Mouse (Mus musculus) stomach, embryonic 15.5 days (tissue): ENCODE data around the gene Crispld2. TPM values are rescaled to one million over a fixed set of nuclear protein-coding genes. Genes with fewer than 3 reads are reported as not detected.
A peak's percentile ranks its signal among the peaks of the same experiment; 100 is the strongest.

Experiments used
- ATAC-seq: fragments of 200-750 bp; cut with Nextera tagmentation; 2 replicates; pipeline ENCODE4 v1.8.0; 2017; ENCODE audit warnings: low read depth, moderate number of reproducible peaks, moderate TSS enrichment; ENCODE audit not compliant: insufficient read depth, low FRiP score
- H3K27ac ChIP-seq: fragments of 300-500 bp; sonication (generic); 2 replicates; pipeline ENCODE4 v1.5.1; 2015; ENCODE audit warnings: mild to moderate bottlenecking, inconsistent platforms
- H3K27me3 ChIP-seq: fragments of 300-500 bp; sonication (generic); replicated peaks from 2 replicates; pipeline ENCODE4 v1.6.1; 2015; ENCODE audit warnings: inconsistent platforms
- H3K36me3 ChIP-seq: fragments of 300-500 bp; sonication (generic); 2 replicates; pipeline ENCODE4 v1.6.1; 2015; ENCODE audit warnings: inconsistent platforms
- H3K4me1 ChIP-seq: fragments of 300-500 bp; sonication (generic); 2 replicates; pipeline ENCODE4 v1.6.1; 2015; ENCODE audit warnings: inconsistent platforms
- H3K4me2 ChIP-seq: fragments of 300-500 bp; sonication (generic); 2 replicates; pipeline ENCODE4 v1.6.1; 2015; ENCODE audit warnings: mild to moderate bottlenecking, inconsistent platforms
- H3K4me3 ChIP-seq: fragments of 300-500 bp; sonication (generic); replicated peaks from 2 replicates; pipeline ENCODE4 v1.5.1; 2015; ENCODE audit warnings: inconsistent platforms
- H3K9ac ChIP-seq: fragments of 300-500 bp; sonication (generic); 2 replicates; pipeline ENCODE4 v1.6.1; 2015; ENCODE audit warnings: inconsistent platforms
- H3K9me3 ChIP-seq: fragments of 300-500 bp; sonication (generic); 2 replicates; pipeline ENCODE4 v1.6.1; 2016; ENCODE audit warnings: inconsistent platforms
- WGBS: fragments of 180-500 bp; shearing (Covaris S2); methylation state at CpG from one replicate; pipeline ENCODE4 v1.1.7; 2015; 5-methylcytosine and 5-hydroxymethylcytosine counted together
- polyA plus RNA-seq: library from polyadenylated mRNA; unstranded; fragments of >200 nt; fragmentation: Nextera tagmentation; extraction: Ambion mirVana; gene quantifications from 2 replicates; pipeline ENCODE4 v1.2.1, GENCODE M21; 2015

Crispld2 gene
- polyA plus RNA-seq, 1 experiment from 2014 or later = 34.5 TPM

DNA sequence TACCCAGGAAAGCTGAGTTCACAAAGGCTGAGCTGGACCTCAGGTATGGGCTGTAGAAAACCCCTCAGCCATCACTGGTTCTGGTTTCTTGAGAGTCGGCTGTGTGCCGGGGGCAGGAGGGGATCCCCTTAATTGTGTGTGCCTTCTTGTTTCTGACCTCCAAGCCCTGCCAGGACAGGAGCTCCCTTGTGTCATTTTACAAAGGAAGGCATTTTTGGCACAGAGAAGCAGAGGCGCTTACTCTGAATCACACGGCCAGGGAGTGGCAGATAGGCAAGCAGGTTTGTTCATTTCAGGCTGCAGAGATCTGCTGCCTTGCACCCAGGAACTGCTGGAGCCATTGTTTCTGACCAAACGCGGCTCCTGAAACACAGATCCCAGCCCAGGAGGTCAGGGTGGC, 83.1 kb downstream of the Crispld2 start:
- Histone ChIP-seq H3K4me1 (no peaks in the 10 kb centered on the region), H3K9me3 (no peaks in the 10 kb centered on the region), H3K9ac (no peak overlapping the region), H3K27me3 (no peaks in the 10 kb centered on the region), H3K36me3 (no peaks in the 10 kb centered on the region), H3K27ac (peak overlapping the region; percentile 37), H3K4me3 (no peak overlapping the region), H3K4me2 (no peak overlapping the region)
- WGBS = 46% methylated on average over 6 of the region's 6 CpGs
- ATAC-seq = no peak

DNA sequence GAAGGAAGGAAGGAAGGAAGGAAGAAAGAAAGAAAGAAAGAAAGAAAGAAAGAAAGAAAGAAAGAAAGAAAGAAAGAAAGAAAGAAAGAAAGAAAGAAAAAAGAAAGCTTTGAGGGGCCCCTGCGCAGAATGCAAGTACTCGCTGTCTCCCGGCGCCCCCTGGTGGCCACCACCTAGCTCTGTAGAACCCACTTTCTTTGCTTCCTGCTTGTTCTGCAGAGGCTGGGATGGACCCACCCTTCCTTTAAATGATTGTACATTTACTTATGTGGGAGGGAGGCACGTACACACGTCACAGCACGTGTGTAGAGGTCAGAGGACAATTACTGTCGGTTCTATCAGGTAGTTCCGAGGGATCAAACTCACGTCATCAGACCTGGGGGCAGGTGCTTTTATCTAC, 85.8 kb downstream of the Crispld2 start:
- H3K36me3 ChIP-seq = peaks cover 25% of the 10 kb centered on the region
- no peaks in the 10 kb centered on the region for H3K9me3 ChIP-seq
- H3K4me1 ChIP-seq = no peaks in the 10 kb centered on the region
- WGBS = 9% methylated on average over 10 of the region's 10 CpGs
- H3K4me2 ChIP-seq = no peak overlapping the region
- no peak overlapping the region for H3K4me3 ChIP-seq
- H3K27ac ChIP-seq = no peak overlapping the region
- no peak overlapping the region for H3K9ac ChIP-seq
- peak; percentile 78 for ATAC-seq
- H3K27me3 ChIP-seq = no peaks in the 10 kb centered on the region

DNA sequence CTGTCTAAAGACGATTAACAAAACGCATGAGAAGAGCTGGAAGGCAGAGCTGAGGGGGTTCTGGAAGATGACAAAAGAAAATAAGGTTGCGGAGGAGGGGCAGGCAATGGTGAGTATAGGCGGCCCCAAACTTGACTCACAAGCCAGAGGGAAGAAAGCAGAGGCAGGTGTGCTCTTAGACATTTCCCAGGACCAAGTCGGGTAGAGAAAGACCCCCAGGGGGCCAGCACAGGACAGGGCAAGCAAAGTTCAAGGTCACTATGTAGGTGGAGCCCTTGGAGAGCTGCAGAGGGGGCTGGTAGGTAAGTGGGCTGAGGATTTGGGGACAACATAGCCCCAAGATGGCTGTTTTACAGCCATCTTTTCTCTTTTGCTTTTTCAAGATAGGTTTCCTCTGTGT, 87.1 kb downstream of the Crispld2 start:
- H3K36me3 ChIP-seq = peaks cover 28% of the 10 kb centered on the region
- no peaks in the 10 kb centered on the region for H3K27me3 ChIP-seq
- ATAC-seq = no peak
- WGBS = 60% methylated on average over 5 of the region's 5 CpGs
- no peak overlapping the region for H3K4me2 ChIP-seq
- H3K4me3 ChIP-seq = no peak overlapping the region
- H3K9me3 ChIP-seq = no peaks in the 10 kb centered on the region
- H3K27ac ChIP-seq = no peak overlapping the region
- H3K9ac ChIP-seq = no peak overlapping the region
- no peaks in the 10 kb centered on the region for H3K4me1 ChIP-seq

DNA sequence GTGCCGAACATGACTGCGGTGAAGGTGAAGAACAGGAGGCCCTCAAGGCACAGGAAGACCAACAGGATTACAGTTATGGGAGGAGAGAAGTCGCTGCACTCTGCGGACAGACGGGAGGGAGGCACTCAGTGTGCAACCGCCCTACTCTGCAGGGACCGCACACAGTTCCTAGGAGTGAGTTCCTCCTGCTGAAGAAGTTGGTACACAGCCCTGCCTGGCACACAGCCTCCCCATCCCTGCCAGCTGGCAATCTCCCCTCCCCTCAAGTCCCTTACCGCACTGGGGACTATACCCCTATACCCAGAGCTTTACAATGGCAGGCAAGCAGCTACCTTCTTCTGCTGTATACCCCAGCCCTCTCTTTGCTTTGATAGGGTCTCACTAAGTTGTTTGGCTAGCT, 91.0 kb downstream of the Crispld2 start:
- Histone ChIP-seq H3K9ac (no peak overlapping the region), H3K27me3 (no peaks in the 10 kb centered on the region), H3K27ac (no peak overlapping the region), H3K36me3 (peaks cover 60% of the 10 kb centered on the region), H3K9me3 (no peaks in the 10 kb centered on the region), H3K4me2 (no peak overlapping the region), H3K4me1 (no peaks in the 10 kb centered on the region), H3K4me3 (no peak overlapping the region)
- ATAC-seq = no peak
- 94% methylated on average over 8 of the region's 8 CpGs for WGBS

DNA sequence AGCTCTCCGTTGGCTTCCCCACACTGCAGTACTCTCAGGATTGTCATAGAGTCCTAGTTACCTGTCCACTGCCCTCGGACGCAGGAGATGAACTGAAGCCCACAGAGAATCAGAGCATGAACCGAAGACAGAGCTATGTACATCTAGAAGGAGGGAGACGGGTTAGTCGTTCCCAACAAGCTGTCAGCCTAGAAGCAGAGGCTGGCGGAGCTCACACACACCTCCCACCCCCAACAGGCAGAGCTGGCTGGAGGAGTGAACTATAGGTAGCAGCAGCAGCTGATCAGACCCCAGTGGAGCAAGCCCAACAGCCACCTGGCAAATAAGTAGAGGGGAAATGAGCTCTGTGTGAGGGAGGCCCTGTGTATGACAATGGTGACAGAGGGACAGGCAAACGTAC, 92.5 kb downstream of the Crispld2 start:
- H3K27ac ChIP-seq = no peak overlapping the region

DNA sequence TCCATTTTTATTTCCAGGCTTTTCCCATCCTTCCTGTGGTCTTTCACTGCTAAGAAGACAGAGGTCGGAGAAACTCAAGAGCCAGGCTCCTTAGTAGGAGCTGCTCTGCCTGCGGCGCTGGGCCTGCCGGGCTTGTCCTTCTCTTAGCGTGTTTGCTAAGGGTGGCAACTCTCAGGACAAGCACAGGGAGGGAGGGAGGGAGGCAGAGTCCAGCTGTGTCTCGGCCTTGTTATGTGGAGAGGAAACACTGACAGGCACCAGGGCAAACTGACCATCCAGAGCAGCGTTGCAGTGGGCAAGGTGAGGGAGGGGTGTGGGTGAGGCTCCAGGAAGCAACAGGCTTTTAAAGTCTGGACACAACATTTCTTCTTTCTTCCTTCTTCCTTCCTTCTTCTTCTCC, 97.3 kb downstream of the Crispld2 start:
- no peak overlapping the region for H3K9ac ChIP-seq
- no peak overlapping the region for H3K27ac ChIP-seq
- H3K9me3 ChIP-seq = no peaks in the 10 kb centered on the region
- H3K4me1 ChIP-seq = no peaks in the 10 kb centered on the region
- no peak overlapping the region for H3K4me3 ChIP-seq
- WGBS = 51% methylated on average over 7 of the region's 7 CpGs
- H3K27me3 ChIP-seq = no peaks in the 10 kb centered on the region
- H3K36me3 ChIP-seq = peaks cover 65% of the 10 kb centered on the region
- ATAC-seq = peak; percentile 69; the same call in 1 of the 2 replicates
- H3K4me2 ChIP-seq = no peak overlapping the region

More for the DNA sequence above, 92.5 kb downstream of the Crispld2 start:
- no peak overlapping the region for H3K4me3 ChIP-seq
- no peak overlapping the region for H3K9ac ChIP-seq
- H3K36me3 ChIP-seq = peaks cover 63% of the 10 kb centered on the region
- H3K4me2 ChIP-seq = no peak overlapping the region
- ATAC-seq = no peak
- no peaks in the 10 kb centered on the region for H3K9me3 ChIP-seq
- WGBS = 92% methylated on average over 8 of the region's 8 CpGs
- no peaks in the 10 kb centered on the region for H3K27me3 ChIP-seq
- no peaks in the 10 kb centered on the region for H3K4me1 ChIP-seq

DNA sequence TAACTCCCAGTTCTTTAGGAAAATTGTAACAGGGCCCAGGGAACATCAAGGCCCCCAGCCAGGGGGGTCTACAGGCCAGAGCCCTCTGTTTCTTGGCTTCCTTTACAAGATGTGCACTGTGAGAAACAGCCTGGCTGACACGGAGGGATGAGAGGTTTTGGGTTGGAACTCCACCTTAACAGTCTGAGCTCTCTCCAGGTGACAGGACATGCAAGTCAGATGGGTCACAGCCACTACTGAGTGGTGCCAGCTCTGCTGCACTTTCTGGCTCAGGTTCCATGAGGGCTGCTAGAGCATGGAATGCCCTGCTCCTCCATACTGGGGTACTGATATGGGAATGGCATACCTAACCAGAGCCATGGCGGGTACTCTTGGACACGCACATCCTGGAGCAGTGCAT, 98.8 kb downstream of the Crispld2 start:
- no peak overlapping the region for H3K9ac ChIP-seq
- no peaks in the 10 kb centered on the region for H3K27me3 ChIP-seq
- no peak for ATAC-seq
- WGBS = 87% methylated on average over 3 of the region's 3 CpGs
- H3K4me3 ChIP-seq = no peak overlapping the region
- no peak overlapping the region for H3K27ac ChIP-seq
- peaks cover 51% of the 10 kb centered on the region for H3K36me3 ChIP-seq
- no peaks in the 10 kb centered on the region for H3K9me3 ChIP-seq
- H3K4me1 ChIP-seq = no peaks in the 10 kb centered on the region
- H3K4me2 ChIP-seq = no peak overlapping the region

DNA sequence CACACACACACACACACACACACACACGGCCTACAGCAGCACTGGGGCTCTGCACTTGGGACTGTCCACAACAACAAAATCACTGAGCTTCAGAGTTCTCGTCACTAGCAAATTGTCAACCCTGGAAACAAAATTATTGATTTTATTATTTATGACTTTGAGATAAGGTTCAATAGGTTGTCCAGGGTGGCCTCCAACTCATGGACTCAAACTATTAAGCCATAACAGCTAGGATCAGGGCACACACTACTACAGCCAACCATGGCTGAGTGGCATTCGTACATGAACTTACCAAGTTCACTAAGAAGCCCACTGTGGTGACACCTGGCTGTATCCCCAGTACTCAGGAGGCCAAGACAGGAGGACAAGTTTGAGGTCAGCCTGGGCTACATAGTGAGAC, 100.9 kb downstream of the Crispld2 start:
- ATAC-seq = no peak
- Histone ChIP-seq H3K9ac (no peak overlapping the region), H3K4me3 (no peak overlapping the region), H3K27ac (no peak overlapping the region), H3K4me2 (no peak overlapping the region), H3K9me3 (no peaks in the 10 kb centered on the region), H3K4me1 (no peaks in the 10 kb centered on the region), H3K27me3 (no peaks in the 10 kb centered on the region), H3K36me3 (peaks cover 37% of the 10 kb centered on the region)
- WGBS = 78% methylated on average over 3 of the region's 3 CpGs

DNA sequence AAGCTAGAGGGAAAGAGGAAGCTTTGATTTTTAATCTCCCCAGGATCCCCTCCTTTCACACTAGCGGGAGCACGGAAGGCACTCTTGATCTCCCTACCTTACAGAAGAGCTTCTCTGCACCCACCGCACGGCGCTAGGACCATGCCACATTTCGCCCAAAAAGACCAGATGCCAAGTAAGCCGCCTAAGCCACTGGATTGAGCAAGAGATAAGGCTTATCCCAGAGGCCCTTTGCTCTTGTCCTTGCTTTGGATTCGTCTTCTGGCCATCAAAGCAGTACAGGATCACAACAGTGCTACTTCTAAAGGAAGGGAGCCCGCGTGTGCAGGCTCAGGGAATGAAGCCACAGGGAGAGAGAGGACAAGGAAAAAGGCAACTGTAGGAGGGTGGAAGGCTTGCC, 102.6 kb downstream of the Crispld2 start:
- no peak overlapping the region for H3K27ac ChIP-seq
- ATAC-seq = no peak
- H3K9ac ChIP-seq = no peak overlapping the region
- no peak overlapping the region for H3K4me2 ChIP-seq
- peaks cover 5% of the 10 kb centered on the region for H3K4me1 ChIP-seq
- H3K27me3 ChIP-seq = no peaks in the 10 kb centered on the region
- H3K9me3 ChIP-seq = no peaks in the 10 kb centered on the region
- WGBS = 80% methylated on average over 10 of the region's 10 CpGs
- H3K36me3 ChIP-seq = peaks cover 34% of the 10 kb centered on the region
- no peak overlapping the region for H3K4me3 ChIP-seq

DNA sequence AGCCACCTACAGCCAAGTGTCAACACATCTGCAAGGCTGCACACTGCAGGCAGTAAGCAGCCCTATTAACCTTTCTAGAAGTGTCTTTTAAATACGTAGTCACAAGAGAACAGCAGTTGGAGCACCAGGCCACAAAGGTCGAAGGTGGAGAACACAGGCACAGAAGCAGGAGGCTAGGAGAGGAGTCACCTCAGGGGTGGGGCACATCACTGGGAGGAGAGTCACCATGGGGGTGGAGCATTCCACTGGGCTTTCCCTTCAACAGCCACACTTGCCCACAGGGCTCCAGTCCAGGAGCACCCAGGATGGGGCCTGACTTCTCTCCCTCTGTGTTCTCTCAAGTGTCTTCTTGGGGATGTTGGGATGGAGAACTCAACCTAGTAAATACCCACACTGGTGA, 104.2 kb downstream of the Crispld2 start:
- H3K27ac ChIP-seq = 0 out of 2 replicates have a peak overlapping the region, but pooled peaks have one; percentile 13
- ATAC-seq = no peak
- H3K4me1 ChIP-seq = peaks cover 13% of the 10 kb centered on the region
- peaks cover 23% of the 10 kb centered on the region for H3K36me3 ChIP-seq
- no peaks in the 10 kb centered on the region for H3K9me3 ChIP-seq
- WGBS = 60% methylated on average over 2 of the region's 2 CpGs
- no peaks in the 10 kb centered on the region for H3K27me3 ChIP-seq
- H3K4me2 ChIP-seq = no peak overlapping the region
- H3K4me3 ChIP-seq = no peak overlapping the region
- no peak overlapping the region for H3K9ac ChIP-seq

DNA sequence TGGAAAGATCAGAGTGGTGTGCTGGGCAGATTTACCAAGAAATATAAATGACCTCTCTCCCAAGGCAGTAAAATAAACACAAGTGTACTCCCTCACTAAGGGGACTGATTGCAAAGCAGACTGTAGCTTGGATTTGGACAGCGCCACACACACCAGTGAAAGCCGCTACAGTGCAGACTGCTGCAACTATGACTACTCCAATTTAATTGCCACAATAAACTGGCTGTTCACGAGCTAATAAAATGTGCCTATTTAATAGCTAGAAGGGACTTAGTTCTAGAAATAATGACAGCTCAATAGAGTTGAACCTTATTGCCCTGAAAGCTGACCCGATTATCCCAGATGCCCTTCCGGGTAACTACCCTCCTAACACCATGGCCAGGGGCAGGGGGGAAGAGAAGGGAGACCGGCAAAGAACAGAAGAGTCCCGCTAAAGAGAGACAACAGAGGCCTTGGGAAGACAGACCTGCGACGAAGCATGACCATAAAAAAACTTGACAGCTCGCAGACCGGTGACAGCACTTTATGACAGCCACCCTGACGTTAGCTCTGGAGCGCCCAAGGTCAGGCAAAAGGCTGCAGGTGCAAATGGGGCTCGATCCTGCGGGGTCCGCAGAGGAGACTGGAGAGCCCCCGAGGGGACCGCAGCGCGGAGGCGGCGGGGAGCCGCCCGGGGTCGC, 108.3 kb downstream of the Crispld2 start:
- Histone ChIP-seq H3K36me3 (0 out of 2 replicates have a peak, but pooled peaks cover 4% of the 10 kb centered on the region), H3K27ac (peak overlapping the region; percentile 92), H3K9ac (peak overlapping the region; percentile 80), H3K27me3 (no peaks in the 10 kb centered on the region), H3K4me2 (peak overlapping the region; percentile 76), H3K9me3 (no peaks in the 10 kb centered on the region), H3K4me1 (peaks cover 20% of the 10 kb centered on the region), H3K4me3 (peak overlapping the region; percentile 95)
- ATAC-seq = no peak
- WGBS = 3% methylated on average over 25 of the region's 25 CpGs

DNA sequence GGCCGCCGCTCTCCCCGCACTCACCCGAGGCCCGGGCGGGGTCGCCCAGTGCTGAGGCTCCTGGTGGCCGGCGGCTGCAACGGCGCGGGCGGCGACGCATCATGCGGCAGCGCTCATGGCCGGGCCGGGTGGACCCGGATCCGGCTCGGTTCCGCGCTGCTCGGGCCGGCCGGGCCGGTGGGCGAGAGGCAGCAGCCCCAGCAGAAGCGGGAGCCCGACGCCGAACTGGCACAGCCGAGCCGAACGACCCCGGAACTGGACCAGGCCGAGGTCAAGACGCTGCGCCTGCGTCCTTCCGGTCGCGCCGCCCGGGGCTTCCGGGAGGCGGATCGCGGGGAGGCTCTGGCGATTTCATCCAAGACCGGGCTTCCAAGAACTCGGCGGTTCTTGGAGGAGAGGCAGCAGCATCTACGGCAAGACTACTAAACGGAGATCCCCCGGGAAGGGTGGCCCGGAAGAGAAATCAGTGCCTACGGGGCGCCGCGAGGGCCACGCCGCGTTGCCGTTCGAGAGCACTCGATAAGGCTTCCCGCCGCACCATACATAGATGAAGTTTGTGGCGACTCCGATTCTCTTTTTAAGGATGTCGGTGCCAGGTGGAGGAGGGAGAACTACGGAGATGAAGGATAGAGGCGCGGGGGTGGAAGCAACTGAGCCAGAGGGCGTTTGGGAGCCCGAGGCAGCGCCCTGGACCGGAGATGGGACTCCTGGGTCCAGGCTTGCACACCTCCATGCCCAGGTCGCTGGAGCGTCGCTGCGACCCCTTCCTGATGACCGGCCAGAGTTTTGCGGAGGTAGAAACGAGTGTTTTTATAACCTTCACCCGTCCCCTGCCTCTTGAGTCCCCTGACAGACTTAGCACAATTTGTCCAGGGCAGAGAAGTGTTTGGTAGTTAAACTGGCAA, 109.1 kb downstream of the Crispld2 start, which contains the start of gene Zdhhc7:
Gene Zdhhc7 (minus strand): TSS at position 415 of the 905 bp plus-strand sequence.
- no peaks in the 10 kb centered on the region for H3K27me3 ChIP-seq
- peak within 1 kb of the TSS; percentile 80 for H3K9ac ChIP-seq
- H3K36me3 ChIP-seq = 0 out of 2 replicates have a peak, but pooled peaks cover 3% of the 10 kb centered on the region
- H3K9me3 ChIP-seq = no peaks in the 10 kb centered on the region
- peak within 1 kb of the TSS; percentile 92 for H3K27ac ChIP-seq
- ATAC-seq = peak; percentile 56
- H3K4me1 ChIP-seq = peaks cover 20% of the 10 kb centered on the region
- under 1% methylated on average over 88 of the region's 88 CpGs for WGBS
- peak within 1 kb of the TSS; percentile 76 for H3K4me2 ChIP-seq
- H3K4me3 ChIP-seq = peak within 1 kb of the TSS; percentile 95
